Mouse (Mus musculus) embryonic facial prominence, embryonic 11.5 days (tissue): ENCODE measurements at regions not wholly inside any gene's neighbourhood (a gene's known extent, or its start where the extent isn't known, plus 50 kb on each side); places are given as distances from the start of the nearest gene placed in this dataset.
"Not testable (repeated sequence)": the region's sequence is repeated elsewhere in the genome, so short reads cannot be mapped to it uniquely, and the experiment has no call there.

Experiments used
- ATAC-seq: fragments of 200-750 bp; cut with Nextera tagmentation; replicated peaks from 2 replicates; pipeline ENCODE4 v1.8.0; 2017; ENCODE audit warnings: low read depth; ENCODE audit not compliant: insufficient number of reproducible peaks, low FRiP score, low TSS enrichment
- DNase-seq: peaks from one replicate; pipeline ENCODE4 v3.0.0-alpha.2; 2015; ENCODE audit warnings: low spot score
- H3K27ac ChIP-seq: fragments of 300-500 bp; sonication (generic); replicated peaks from 2 replicates; pipeline ENCODE4 v1.5.1; 2014; ENCODE audit warnings: mild to moderate bottlenecking, low read depth, low read length, control low read depth
- H3K27me3 ChIP-seq: fragments of 300-500 bp; sonication (generic); 2 replicates; pipeline ENCODE4 v1.6.1; 2014; ENCODE audit warnings: mild to moderate bottlenecking, low read length, moderate library complexity, mixed read lengths; ENCODE audit not compliant: control insufficient read depth, insufficient read depth
- H3K36me3 ChIP-seq: fragments of 300-500 bp; sonication (generic); replicated peaks from 2 replicates; pipeline ENCODE4 v1.6.1; 2014; ENCODE audit warnings: low read depth, mild to moderate bottlenecking, low read length, moderate library complexity, mixed read lengths; ENCODE audit not compliant: control insufficient read depth, insufficient read depth
- H3K4me1 ChIP-seq: fragments of 300-500 bp; sonication (generic); 2 replicates; pipeline ENCODE4 v1.6.1; 2014; ENCODE audit warnings: low read length, mixed read lengths; ENCODE audit not compliant: control insufficient read depth, insufficient read depth
- H3K4me2 ChIP-seq: fragments of 300-500 bp; sonication (generic); 2 replicates; pipeline ENCODE4 v1.6.1; 2014; ENCODE audit warnings: low read depth, mild to moderate bottlenecking, control low read depth, low read length, moderate library complexity
- H3K4me3 ChIP-seq: fragments of 300-500 bp; sonication (generic); 2 replicates; pipeline ENCODE4 v1.5.1; 2014; ENCODE audit warnings: low read depth, low read length, control low read depth
- H3K9ac ChIP-seq: fragments of 300-500 bp; sonication (generic); replicated peaks from 2 replicates; pipeline ENCODE4 v1.6.1; 2014; ENCODE audit warnings: mild to moderate bottlenecking, control low read depth, low read length
- H3K9me3 ChIP-seq: fragments of 300-500 bp; sonication (generic); replicated peaks from 2 replicates; pipeline ENCODE4 v1.6.1; 2016; ENCODE audit warnings: mild to moderate bottlenecking, low read length, inconsistent platforms, mixed read lengths; ENCODE audit not compliant: control insufficient read depth
- WGBS: fragments of 180-500 bp; shearing (Covaris S2); extraction: QIAGEN DNeasy Blood & Tissue Kit; methylation state at CpG from one replicate; pipeline ENCODE4 v1.1.7; 2014; 5-methylcytosine and 5-hydroxymethylcytosine counted together

GRCm38 (mm10) chr1:161728546-161729206 is 59.6 kb downstream of the Fasl start:
- Histone ChIP-seq H3K36me3 (no peaks in the 10 kb centered on the region), H3K4me2 (no peak overlapping the region), H3K27me3 (no peaks in the 10 kb centered on the region), H3K9me3 (no peaks in the 10 kb centered on the region), H3K4me3 (no peak overlapping the region), H3K27ac (no peak overlapping the region), H3K9ac (no peak overlapping the region), H3K4me1 (no peaks in the 10 kb centered on the region)
- DNase-seq (no peak), ATAC-seq (no peak)
- WGBS, result 87% methylated on average over 7 of the region's 7 CpGs

DNA sequence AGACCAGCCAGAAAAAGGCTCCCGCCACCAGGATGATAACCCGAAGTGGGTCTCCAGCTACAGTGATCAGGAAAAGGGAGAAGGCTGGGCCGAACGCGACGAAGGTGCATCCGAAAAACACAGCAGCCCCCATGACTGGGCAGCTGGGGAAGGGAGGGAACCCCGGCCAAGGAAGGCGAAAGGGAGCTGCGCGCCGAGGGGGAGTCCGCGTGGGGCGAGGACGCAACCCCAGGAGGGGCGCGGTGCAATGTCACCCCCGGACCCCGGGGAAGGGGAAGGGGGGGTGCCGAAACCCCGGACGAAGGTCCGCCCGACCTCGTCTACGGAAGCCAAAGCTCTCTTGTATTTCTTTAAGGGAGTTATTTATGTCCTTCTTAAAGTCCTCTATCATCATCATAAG is 60.9 kb downstream of the Fasl start:
- H3K4me2 ChIP-seq, H3K4me3 ChIP-seq, ATAC-seq, H3K27ac ChIP-seq, H3K4me1 ChIP-seq, H3K9ac ChIP-seq, H3K27me3 ChIP-seq, H3K36me3 ChIP-seq, H3K9me3 ChIP-seq, DNase-seq: not testable (repeated sequence)
- WGBS, result 93% methylated on average over 11 of the region's 27 CpGs

- WGBS, result 60% methylated on average over 1 of the region's 10 CpGs
- H3K4me3 ChIP-seq, H3K4me2 ChIP-seq, H3K9me3 ChIP-seq, H3K27me3 ChIP-seq, DNase-seq, H3K27ac ChIP-seq, H3K36me3 ChIP-seq, H3K4me1 ChIP-seq, H3K9ac ChIP-seq: not testable (repeated sequence)
- 0 out of 2 replicates have a peak, but pooled peaks have one; percentile 34 for ATAC-seq
Observed at GRCm38 (mm10) chr1:161726098-161726497, 62.2 kb downstream of the Fasl start.

- Histone ChIP-seq H3K27me3 (no peaks in the 10 kb centered on the region), H3K36me3 (no peaks in the 10 kb centered on the region), H3K4me3 (no peak overlapping the region), H3K27ac (no peak overlapping the region), H3K9me3 (no peaks in the 10 kb centered on the region), H3K9ac (no peak overlapping the region), H3K4me2 (no peak overlapping the region), H3K4me1 (no peaks in the 10 kb centered on the region)
- no peak for ATAC-seq
- 82% methylated on average over 3 of the region's 3 CpGs for WGBS
- no peak for DNase-seq
Observed at GRCm38 (mm10) chr1:161719876-161720275, 68.4 kb downstream of the Fasl start.

GRCm38 (mm10) chr1:161718254-161718653 is 70.0 kb downstream of the Fasl start:
- H3K27ac ChIP-seq, result no peak overlapping the region
- no peak overlapping the region for H3K4me2 ChIP-seq
- no peaks in the 10 kb centered on the region for H3K27me3 ChIP-seq
- 62% methylated on average over 5 of the region's 5 CpGs for WGBS
- no peak overlapping the region for H3K4me3 ChIP-seq
- H3K4me1 ChIP-seq, result no peaks in the 10 kb centered on the region
- H3K36me3 ChIP-seq, result no peaks in the 10 kb centered on the region
- no peaks in the 10 kb centered on the region for H3K9me3 ChIP-seq
- no peak overlapping the region for H3K9ac ChIP-seq
- DNase-seq (no peak), ATAC-seq (no peak)

GRCm38 (mm10) chr1:161712918-161713317 is 75.4 kb downstream of the Fasl start:
- Histone ChIP-seq H3K9me3 (no peaks in the 10 kb centered on the region), H3K4me2 (no peak overlapping the region), H3K27ac (no peak overlapping the region), H3K9ac (no peak overlapping the region), H3K36me3 (no peaks in the 10 kb centered on the region), H3K27me3 (no peaks in the 10 kb centered on the region), H3K4me3 (no peak overlapping the region), H3K4me1 (no peaks in the 10 kb centered on the region)
- ATAC-seq, result no peak
- 77% methylated on average over 10 of the region's 10 CpGs for WGBS
- DNase-seq, result no peak

DNA sequence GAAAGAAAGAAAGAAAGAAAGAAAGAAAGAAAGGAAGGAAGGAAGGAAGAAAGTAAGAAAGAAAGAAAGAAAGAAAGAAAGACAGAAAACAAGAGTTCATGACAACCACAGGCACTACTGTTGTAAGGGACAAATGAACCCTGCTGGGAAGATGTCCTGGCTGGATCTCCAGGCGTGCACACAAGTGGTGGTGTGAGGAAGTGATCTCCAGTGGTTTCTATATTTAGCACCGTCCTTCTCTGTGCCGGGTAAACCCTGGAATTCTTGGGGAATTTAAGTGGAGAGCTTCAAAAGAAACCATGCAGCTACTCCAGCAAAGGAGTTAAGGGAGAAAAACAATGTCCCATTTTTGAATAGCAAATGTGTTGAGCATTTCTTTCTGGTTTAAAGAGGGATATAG is 76.0 kb downstream of the Fasl start:
- no peaks in the 10 kb centered on the region for H3K27me3 ChIP-seq
- H3K9me3 ChIP-seq, result no peaks in the 10 kb centered on the region
- no peak for ATAC-seq
- no peak for DNase-seq
- no peaks in the 10 kb centered on the region for H3K4me1 ChIP-seq
- H3K4me3 ChIP-seq, result no peak overlapping the region
- WGBS, result 22% methylated on average over 3 of the region's 3 CpGs
- no peak overlapping the region for H3K27ac ChIP-seq
- H3K9ac ChIP-seq, result no peak overlapping the region
- no peaks in the 10 kb centered on the region for H3K36me3 ChIP-seq
- no peak overlapping the region for H3K4me2 ChIP-seq

DNA sequence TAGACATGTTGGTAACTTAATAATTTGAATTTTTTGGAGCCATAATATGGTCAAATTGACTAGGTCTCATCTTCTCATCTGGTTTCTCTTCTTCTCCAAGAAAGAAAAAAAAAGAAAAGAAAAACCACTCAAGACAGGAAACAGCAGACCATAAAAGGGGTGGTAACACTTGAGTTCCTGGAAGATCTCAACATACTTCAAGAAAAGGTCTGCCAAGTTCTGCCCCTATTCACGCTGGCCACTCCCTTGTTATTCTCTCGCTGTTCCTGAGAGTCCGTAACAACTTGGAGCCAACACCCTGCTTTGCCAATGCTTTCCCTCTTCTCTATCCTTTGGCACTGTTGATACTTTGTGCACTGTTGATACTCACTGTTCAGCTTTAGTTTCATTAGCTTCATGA is 81.2 kb downstream of the Fasl start:
- Histone ChIP-seq H3K27me3 (no peaks in the 10 kb centered on the region), H3K36me3 (no peaks in the 10 kb centered on the region), H3K4me1 (no peaks in the 10 kb centered on the region), H3K9ac (no peak overlapping the region), H3K4me3 (no peak overlapping the region), H3K27ac (no peak overlapping the region), H3K4me2 (no peak overlapping the region), H3K9me3 (no peaks in the 10 kb centered on the region)
- no peak for DNase-seq
- no peak for ATAC-seq
- 91% methylated on average over 3 of the region's 3 CpGs for WGBS
